Mouse (Mus musculus): ENCODE results near the gene Armt1.

The Armt1 gene

DNA sequence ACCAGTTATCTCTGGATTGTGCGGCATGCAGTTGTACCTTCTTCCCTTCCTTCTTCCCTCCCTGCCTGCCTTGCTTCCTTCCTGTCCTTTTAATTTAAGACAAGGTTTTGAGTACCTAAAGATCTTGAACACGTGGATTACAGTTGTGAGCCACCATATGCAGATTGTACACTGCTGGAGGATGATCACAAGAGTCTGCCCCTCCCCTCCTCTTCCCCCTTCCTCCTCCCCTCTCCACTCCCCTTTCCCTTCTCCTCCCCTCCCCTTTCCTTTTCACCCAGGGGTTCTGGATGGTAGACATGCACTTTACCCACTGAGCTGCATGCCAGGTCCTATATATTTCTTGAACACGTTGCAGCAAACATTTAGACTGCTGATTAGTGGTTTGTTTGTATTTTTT, 3.1 kb downstream of the Armt1 start:
- no peak for DNase-seq (ENCODE audit: low spot score)

DNA sequence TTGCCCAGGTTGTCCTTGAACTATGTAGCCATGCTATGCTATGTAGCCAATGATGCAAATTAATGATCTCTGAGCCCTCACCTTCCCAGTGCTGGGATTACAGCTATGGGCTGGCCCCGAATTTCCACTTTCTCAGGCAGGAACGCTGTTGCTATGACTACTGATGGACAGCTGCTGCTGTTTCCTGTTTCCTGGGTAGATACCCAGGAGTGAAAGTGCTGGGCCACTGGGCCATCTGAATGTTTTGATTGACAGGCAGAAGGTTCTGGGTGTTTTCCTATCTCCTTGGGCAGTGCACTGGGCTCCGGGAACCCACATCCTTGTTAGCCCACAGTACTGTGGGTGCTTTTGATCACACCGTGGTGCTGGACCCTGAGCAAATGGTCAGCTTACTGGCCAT, 24.1 kb downstream of the Armt1 start:
- DNase-seq (ENCODE audit: low spot score): no peak

DNA sequence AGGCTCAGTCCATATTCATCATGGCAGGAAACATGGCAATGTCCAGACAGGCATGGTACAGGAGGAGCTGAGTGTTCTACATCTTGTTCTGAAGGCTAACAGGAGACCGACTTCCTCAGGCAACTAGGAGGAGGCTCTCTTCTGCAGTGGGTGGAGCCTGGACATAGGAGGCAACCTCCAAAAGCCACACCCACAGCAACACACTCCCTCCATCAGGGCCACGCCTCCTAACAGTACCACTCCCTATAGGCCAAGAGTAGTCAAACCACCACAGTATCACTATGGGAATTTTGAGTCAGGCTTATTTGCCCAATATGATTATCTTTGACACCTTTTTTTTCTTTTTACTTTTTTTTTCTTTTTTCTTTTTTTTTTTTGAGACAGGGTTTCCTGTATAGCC, 27.9 kb downstream of the Armt1 start:
- no peak for DNase-seq (ENCODE audit: low spot score)

- DNase-seq (ENCODE audit: low spot score): no peak
Measured at GRCm38 (mm10) chr10:4465799-4466198, 33.5 kb downstream of the Armt1 start.

DNA sequence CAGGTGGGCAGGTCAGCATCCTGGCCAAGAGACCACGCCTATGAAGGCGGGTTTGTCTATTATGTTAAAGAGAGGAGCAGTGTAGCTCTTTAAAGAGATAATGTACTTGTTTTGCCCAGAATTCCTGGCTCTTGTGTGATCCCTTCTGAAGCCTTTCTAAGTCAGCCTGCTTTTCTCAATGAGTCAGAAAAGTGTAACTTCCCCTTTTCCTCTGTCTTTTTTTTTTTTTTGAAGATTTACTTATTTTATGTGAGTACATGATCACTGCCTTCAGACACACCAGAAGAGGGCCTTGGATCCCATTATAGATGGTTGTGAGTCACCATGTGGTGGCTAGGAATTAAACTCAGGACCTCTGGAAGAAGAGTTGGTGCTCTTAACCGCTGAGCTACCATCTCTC, 37.1 kb downstream of the Armt1 start:
- no peak for DNase-seq (ENCODE audit: low spot score)

- DNase-seq (ENCODE audit: low spot score): no peak
Measured at GRCm38 (mm10) chr10:4473591-4473993, 41.3 kb downstream of the Armt1 start.

GRCm38 (mm10) chr10:4475431-4475830, 43.2 kb downstream of the Armt1 start:
- DNase-seq (ENCODE audit: low spot score): no peak

- no peak for DNase-seq (ENCODE audit: low spot score)
Measured at GRCm38 (mm10) chr10:4476604-4477003, 44.3 kb downstream of the Armt1 start.

DNA sequence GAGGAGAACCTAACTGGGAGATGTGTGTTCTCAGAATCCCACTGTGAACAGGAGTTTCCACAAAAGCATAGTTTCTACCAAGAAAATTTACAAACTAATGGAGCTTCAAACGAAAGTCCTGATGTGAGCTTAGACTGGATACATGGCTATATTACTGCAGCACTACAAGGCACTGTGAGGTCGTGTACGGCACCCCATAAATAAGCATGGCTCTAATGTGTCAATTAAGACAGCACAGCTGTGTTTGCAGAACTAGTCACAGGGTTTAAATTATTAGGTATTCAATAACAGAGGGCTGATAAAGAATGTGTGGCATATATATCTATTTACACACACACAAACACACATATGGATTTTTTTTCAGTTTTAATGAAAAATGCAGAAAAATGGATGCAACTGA, 48.7 kb downstream of the Armt1 start:
- no peak for DNase-seq (ENCODE audit: low spot score)

GRCm38 (mm10) chr10:4481695-4482094, 49.4 kb downstream of the Armt1 start:
- DNase-seq (ENCODE audit: low spot score): no peak

DNA sequence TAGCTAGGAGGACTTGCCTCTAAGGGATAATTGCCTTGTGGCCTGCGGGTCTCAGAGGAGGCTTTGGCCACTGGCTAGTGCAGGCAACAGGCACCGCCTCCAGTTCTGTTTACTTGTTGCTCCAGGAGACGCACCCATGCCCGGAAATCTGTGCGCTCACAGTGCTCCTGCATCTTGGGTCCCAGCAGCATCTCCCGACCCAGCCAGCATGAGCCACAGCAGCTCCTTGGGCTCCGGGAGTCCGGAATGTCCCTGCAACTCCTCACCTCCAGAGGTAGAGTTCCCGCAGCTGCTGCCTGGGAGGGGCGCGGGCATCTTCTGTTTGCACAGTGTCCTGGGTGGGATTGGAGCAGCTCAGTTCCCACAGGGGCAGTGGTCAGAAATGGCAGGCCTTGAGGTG, 50.1 kb downstream of the Armt1 start, which contains the start of gene Ccdc170:
Ccdc170 (plus strand) TSS at position 148 of the 400 bp plus-strand sequence.
- DNase-seq (ENCODE audit: low spot score): no peak

DNA sequence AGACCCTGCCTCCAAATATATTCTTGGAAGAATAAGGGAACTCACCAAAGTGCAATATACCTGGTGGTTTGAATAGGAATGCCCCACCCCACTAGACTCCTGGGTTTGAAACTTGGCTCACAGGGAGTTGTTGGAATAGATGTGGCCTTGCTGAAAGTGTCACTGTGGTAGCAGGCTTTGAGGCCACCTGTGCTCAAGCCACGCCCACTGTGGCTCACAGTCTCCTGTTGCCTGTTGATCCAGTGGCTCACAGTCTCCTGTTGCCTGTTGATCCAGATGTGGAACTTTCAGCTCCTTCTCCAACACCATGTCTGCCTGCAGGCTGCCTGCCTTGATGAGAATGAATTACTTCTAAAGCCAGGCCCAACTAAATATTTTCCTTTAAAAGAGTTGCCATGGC, 51.6 kb downstream of the Armt1 start:
- DNase-seq (ENCODE audit: low spot score): no peak

GRCm38 (mm10) chr10:4484986-4485385, 52.7 kb downstream of the Armt1 start:
- no peak for DNase-seq (ENCODE audit: low spot score)

DNA sequence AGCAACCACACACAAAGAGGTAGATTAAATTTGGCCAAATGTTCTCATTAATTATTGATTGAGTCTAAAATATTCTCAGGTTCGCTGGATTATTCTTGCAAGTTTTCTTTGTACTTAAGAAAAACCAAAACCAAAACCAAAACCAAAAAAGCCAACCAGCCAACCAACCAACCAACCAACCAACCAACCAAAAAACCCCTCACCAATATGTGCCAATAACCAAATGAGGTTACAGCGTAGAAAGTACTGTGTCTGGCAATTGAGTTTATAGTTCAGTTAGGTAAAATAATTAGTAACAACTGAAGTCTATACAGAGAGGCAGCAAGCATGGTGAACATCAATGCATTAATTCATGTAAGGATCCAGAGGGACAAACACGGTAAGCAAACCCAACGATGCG, 57.6 kb downstream of the Armt1 start:
- no peak for DNase-seq (ENCODE audit: low spot score)

DNA sequence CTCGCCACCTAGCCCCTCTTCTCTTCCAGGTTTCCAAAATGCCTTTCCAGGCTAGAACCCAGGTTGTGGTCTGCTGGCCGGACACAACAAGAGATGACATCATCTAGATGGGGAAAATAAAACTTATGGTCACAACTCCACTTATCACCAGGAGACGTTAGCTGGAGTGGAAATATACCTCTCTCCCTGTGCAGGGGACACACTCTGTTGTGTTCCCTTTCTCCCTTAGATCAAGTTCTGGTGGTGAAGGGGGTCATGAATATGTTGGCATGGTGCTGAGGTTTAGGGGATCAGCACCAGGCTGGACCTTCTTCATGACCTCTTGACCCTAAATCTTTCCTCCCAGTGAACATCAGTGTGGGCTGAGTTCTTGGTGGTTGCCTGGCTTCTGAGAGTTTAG, 59.0 kb downstream of the Armt1 start:
- no peak for DNase-seq (ENCODE audit: low spot score)

DNA sequence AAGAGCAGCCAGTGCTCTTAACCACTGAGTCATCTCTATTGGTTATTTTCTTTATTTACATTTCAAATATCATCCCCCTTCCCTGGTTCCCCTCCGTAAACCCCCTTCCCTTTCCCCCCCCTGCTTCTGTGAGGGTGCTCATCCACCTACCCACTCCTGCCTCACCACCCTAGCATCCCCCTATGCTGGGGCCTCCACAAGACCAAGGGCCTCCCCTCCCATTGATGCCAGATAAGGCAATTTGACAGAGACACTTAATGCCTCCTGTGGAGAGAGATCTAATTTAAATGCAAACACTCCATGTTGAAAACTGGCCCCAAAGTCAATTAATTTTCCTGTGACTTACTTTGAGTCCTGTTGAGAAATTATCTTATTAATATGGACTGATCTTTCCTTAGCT, 59.8 kb downstream of the Armt1 start:
- no peak for DNase-seq (ENCODE audit: low spot score)

DNA sequence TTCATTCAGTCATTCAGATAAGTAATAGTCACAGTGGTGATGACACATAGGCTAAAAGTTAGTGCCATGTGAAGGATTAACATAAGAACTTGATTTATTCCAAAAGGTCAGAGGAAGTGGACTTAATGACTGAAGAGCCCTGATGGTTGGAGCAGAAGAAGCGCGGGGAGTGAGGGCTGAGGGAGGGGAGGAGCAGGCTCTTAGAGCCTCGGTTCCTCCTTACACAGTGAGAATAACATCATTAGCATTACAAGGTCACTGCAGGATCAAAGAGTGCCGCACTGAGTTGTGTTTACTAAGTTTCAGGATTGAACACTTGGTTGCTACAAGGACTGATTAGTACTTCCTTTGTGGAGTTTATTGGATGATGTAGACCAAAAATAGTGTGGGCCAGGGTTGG, 60.6 kb downstream of the Armt1 start:
- DNase-seq (ENCODE audit: low spot score): no peak

GRCm38 (mm10) chr10:4503251-4503650, 71.0 kb downstream of the Armt1 start:
- DNase-seq (ENCODE audit: low spot score): no peak
